Comparison of ENCODE assay signal across 8 mouse cellular contexts in the genomic region with DNA sequence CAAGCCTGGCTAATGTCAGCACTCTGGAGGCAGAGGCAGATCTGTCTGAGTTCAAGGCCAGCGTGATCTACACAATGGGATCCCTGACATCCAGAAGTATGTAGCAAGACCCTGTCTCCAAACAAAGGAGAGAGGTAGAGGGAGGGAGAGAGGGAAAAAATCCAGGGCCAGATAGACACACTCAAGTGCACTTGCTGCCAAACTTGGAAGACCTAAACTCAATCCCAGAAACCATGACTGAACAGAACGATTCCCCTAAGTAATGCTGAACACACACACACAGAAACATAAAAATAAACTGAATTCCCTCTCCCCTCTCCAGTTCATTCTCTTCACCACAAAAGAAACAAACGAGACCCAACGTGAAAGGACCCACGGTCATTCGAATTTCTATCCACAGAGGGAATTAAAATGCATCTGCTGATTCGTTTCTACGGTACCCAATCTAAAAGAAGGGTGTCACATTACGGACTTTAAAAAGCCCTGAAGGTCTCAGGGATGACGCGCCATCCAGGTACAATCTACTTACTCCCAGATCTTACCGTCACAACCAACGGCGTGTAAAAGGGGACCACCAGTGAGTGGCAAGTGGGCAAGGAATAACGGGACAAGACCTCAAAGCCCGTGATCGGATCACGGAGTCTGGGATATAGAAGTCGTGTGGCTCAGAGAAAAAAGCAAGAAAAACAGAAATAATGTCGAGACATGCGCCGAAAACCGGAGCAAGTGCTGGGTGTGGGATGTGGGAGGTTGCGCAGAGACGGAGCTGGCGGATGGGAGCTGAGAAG. TPM values are rescaled to one million over a fixed set of nuclear protein-coding genes. Genes with fewer than 3 reads are reported as not detected.
DNase-seq lines count a peak whose midpoint lies in the region; ATAC-seq and TF ChIP-seq lines count a peak whose summit lies in the region.

No protein-coding gene starts in this region.

- DNase-seq in lung, postnatal 36 days = no peak
- no peak for DNase-seq in forebrain, postnatal 0 days
- DNase-seq in limb, embryonic 14.5 days (ENCODE audit: low spot score) = peak; percentile 67
- DNase-seq in spleen, adult 12 weeks (ENCODE audit: low spot score) = no peak
- no peak for DNase-seq in right cerebral cortex, postnatal 36 days (ENCODE audit: low spot score in 2 of 2)

- peak overlapping the region; percentile 100 for H3K9ac ChIP-seq in lung, embryonic 16.5 days (ENCODE audit: low read length)
- H3K9ac ChIP-seq in forebrain, postnatal 0 days = peak overlapping the region; percentile 98
- peak overlapping the region; percentile 98 for H3K9ac ChIP-seq in limb, embryonic 14.5 days (ENCODE audit: low read depth, low read length, severe bottlenecking)
- peak overlapping the region; percentile 98 for H3K9ac ChIP-seq in neural tube, embryonic 15.5 days (replicated peaks)

- H3K27me3 ChIP-seq in lung, embryonic 16.5 days (ENCODE audit: control insufficient read depth, insufficient read depth, low read depth, low read length) = no peaks in the 10 kb centered on the region
- H3K27me3 ChIP-seq in forebrain, postnatal 0 days (ENCODE audit: insufficient read depth, low read length) = no peaks in the 10 kb centered on the region
- H3K27me3 ChIP-seq in limb, embryonic 14.5 days (ENCODE audit: control insufficient read depth, insufficient read depth, low read length) = no peaks in the 10 kb centered on the region
- no peaks in the 10 kb centered on the region for H3K27me3 ChIP-seq in neural tube, embryonic 15.5 days (replicated peaks)

- no peaks in the 10 kb centered on the region for H3K9me3 ChIP-seq in lung, embryonic 16.5 days (ENCODE audit: control insufficient read depth, low read length)
- H3K9me3 ChIP-seq in forebrain, postnatal 0 days (ENCODE audit: low read length) = no peaks in the 10 kb centered on the region
- H3K9me3 ChIP-seq in limb, embryonic 14.5 days (ENCODE audit: control insufficient read depth, low read length) = no peaks in the 10 kb centered on the region
- no peaks in the 10 kb centered on the region for H3K9me3 ChIP-seq in neural tube, embryonic 15.5 days (replicated peaks)

- no peak for TF ChIP-seq CTCF in bone marrow macrophage, adult 2 months (IDR thresholded peaks at IDR 0.05; ENCODE audit: low read depth, low read length)
- TF ChIP-seq CTCF in forebrain, postnatal 0 days (IDR thresholded peaks at IDR 0.05; ENCODE audit: low read depth) = no peak

- peaks cover 16% of the 10 kb centered on the region for H3K4me1 ChIP-seq in lung, embryonic 16.5 days (replicated peaks; ENCODE audit: control insufficient read depth, insufficient read depth, low read length)
- H3K4me1 ChIP-seq in bone marrow macrophage, adult 2 months (ENCODE audit: control insufficient read depth, insufficient read depth, low read length) = peaks cover 11% of the 10 kb centered on the region
- peaks cover 9% of the 10 kb centered on the region for H3K4me1 ChIP-seq in forebrain, postnatal 0 days (ENCODE audit: insufficient read depth)
- H3K4me1 ChIP-seq in limb, embryonic 14.5 days (ENCODE audit: control insufficient read depth, insufficient read depth, low read length) = 0 out of 2 replicates have a peak, but pooled peaks cover 3% of the 10 kb centered on the region
- peaks cover 34% of the 10 kb centered on the region for H3K4me1 ChIP-seq in neural tube, embryonic 15.5 days

- peak overlapping the region; percentile 94 for H3K27ac ChIP-seq in lung, embryonic 16.5 days (ENCODE audit: low read length)
- H3K27ac ChIP-seq in bone marrow macrophage, adult 2 months (ENCODE audit: insufficient read depth, low read depth, low read length) = peak overlapping the region; percentile 66
- H3K27ac ChIP-seq in forebrain, postnatal 0 days (ENCODE audit: low read depth, low read length) = peak overlapping the region; percentile 97
- peak overlapping the region; percentile 96 for H3K27ac ChIP-seq in limb, embryonic 14.5 days (replicated peaks; ENCODE audit: low read depth, low read length)
- H3K27ac ChIP-seq in neural tube, embryonic 15.5 days (replicated peaks) = peak overlapping the region; percentile 95

- H3K4me2 ChIP-seq in lung, embryonic 16.5 days (ENCODE audit: low read depth, low read length) = peak overlapping the region; percentile 81
- peak overlapping the region; percentile 74 for H3K4me2 ChIP-seq in forebrain, postnatal 0 days (ENCODE audit: low read depth)
- peak overlapping the region; percentile 63 for H3K4me2 ChIP-seq in limb, embryonic 14.5 days (replicated peaks; ENCODE audit: low read depth, low read length, severe bottlenecking)
- H3K4me2 ChIP-seq in neural tube, embryonic 15.5 days = peak overlapping the region; percentile 71

- under 1% methylated on average over 26 of the region's 26 CpGs for WGBS in lung, embryonic 16.5 days
- 1% methylated on average over 26 of the region's 26 CpGs for WGBS in forebrain, postnatal 0 days
- 2% methylated on average over 26 of the region's 26 CpGs for WGBS in limb, embryonic 14.5 days
- 1% methylated on average over 26 of the region's 26 CpGs for WGBS in neural tube, embryonic 15.5 days

- no peak for TF ChIP-seq POLR2A in bone marrow macrophage, adult 2 months (IDR thresholded peaks at IDR 0.05; ENCODE audit: borderline replicate concordance, low read depth, low read length)
- no peak for TF ChIP-seq POLR2A in limb, embryonic 14.5 days (IDR thresholded peaks at IDR 0.05; ENCODE audit: borderline replicate concordance, extremely low read depth, insufficient read depth, insufficient read length)

- H3K4me3 ChIP-seq in lung, embryonic 16.5 days (ENCODE audit: low read length) = peak overlapping the region; percentile 95
- H3K4me3 ChIP-seq in bone marrow macrophage, adult 2 months (ENCODE audit: insufficient read depth, low read length) = peak overlapping the region; percentile 99
- H3K4me3 ChIP-seq in forebrain, postnatal 0 days (ENCODE audit: low read depth, low read length) = peak overlapping the region; percentile 99
- peak overlapping the region; percentile 90 for H3K4me3 ChIP-seq in limb, embryonic 14.5 days (replicated peaks; ENCODE audit: low read length)
- peak overlapping the region; percentile 94 for H3K4me3 ChIP-seq in neural tube, embryonic 15.5 days (replicated peaks)

- peaks cover 24% of the 10 kb centered on the region for H3K36me3 ChIP-seq in lung, embryonic 16.5 days (ENCODE audit: control insufficient read depth, insufficient read depth, low read length)
- H3K36me3 ChIP-seq in forebrain, postnatal 0 days (ENCODE audit: insufficient read depth) = peaks cover 31% of the 10 kb centered on the region
- H3K36me3 ChIP-seq in limb, embryonic 14.5 days (ENCODE audit: control insufficient read depth, insufficient read depth, low read length) = peaks cover 35% of the 10 kb centered on the region
- peaks cover 22% of the 10 kb centered on the region for H3K36me3 ChIP-seq in neural tube, embryonic 15.5 days

- ATAC-seq in lung, embryonic 16.5 days (ENCODE audit: low read depth) = peak; percentile 3; the same call in 1 of the 2 replicates
- peak; percentile 0; the same call in 1 of the 2 replicates for ATAC-seq in forebrain, postnatal 0 days
- ATAC-seq in limb, embryonic 14.5 days (ENCODE audit: low FRiP score, low read depth) = no peak
- ATAC-seq in neural tube, embryonic 15.5 days (ENCODE audit: low FRiP score) = peak; percentile 6

RNA-seq across cellular contexts. Expression of a gene that starts 0.7 kb away (rescaled TPM):
- 232 TPM in 2 replicates for polyA plus RNA-seq in lung, embryonic 16.5 days (2015; fragmentation: Nextera tagmentation; extraction: Ambion mirVana)
- polyA plus RNA-seq in bone marrow macrophage, adult 2 months (2012; ENCODE audit: insufficient read depth, insufficient read length, missing spikeins) = 74.1 and 75.0 TPM in 2 replicates
- total RNA-seq in forebrain, postnatal 0 days (2014; rRNA removed) = 115 and 147 TPM in 2 replicates
- 201 and 218 TPM in 2 replicates for polyA plus RNA-seq in forebrain, postnatal 0 days (2015; fragmentation: Nextera tagmentation; extraction: Ambion mirVana)
- polyA plus RNA-seq in limb, embryonic 14.5 days (2012; rRNA removed) = 59.7 and 73.8 TPM in 2 replicates
- 186 and 187 TPM in 2 replicates for polyA plus RNA-seq in limb, embryonic 14.5 days (2014; fragmentation: Nextera tagmentation; extraction: Ambion mirVana)
- 194 and 208 TPM in 2 replicates for polyA plus RNA-seq in neural tube, embryonic 15.5 days (2015; fragmentation: Nextera tagmentation; extraction: Ambion mirVana)

RNA-seq across cellular contexts. Expression of a gene that starts 23.2 kb away (rescaled TPM):
- 41.2 and 41.4 TPM in 2 replicates for polyA plus RNA-seq in lung, embryonic 16.5 days (2015; fragmentation: Nextera tagmentation; extraction: Ambion mirVana)
- polyA plus RNA-seq in bone marrow macrophage, adult 2 months (2012; ENCODE audit: insufficient read depth, insufficient read length, missing spikeins) = 29.9 and 32.2 TPM in 2 replicates
- total RNA-seq in forebrain, postnatal 0 days (2014; rRNA removed) = 58.2 and 70.7 TPM in 2 replicates
- polyA plus RNA-seq in forebrain, postnatal 0 days (2015; fragmentation: Nextera tagmentation; extraction: Ambion mirVana) = 39.5 and 43.0 TPM in 2 replicates
- 52.0 and 60.2 TPM in 2 replicates for polyA plus RNA-seq in limb, embryonic 14.5 days (2012; rRNA removed)
- polyA plus RNA-seq in limb, embryonic 14.5 days (2014; fragmentation: Nextera tagmentation; extraction: Ambion mirVana) = 40.8 and 44.2 TPM in 2 replicates
- 39.5 and 49.2 TPM in 2 replicates for polyA plus RNA-seq in neural tube, embryonic 15.5 days (2015; fragmentation: Nextera tagmentation; extraction: Ambion mirVana)
